Mouse (Mus musculus) v-Abl transformed pro-B cells (cell line): ENCODE measurements around the gene Pdzd7.

Source experiments
- in situ Hi-C, 2 experiments: fragments of 400-800 bp; cut with MboI; formaldehyde crosslinking; loops; one replicate each; pipeline ENCODE4 v1.15.1; 2025; ENCODE audit not compliant: unreplicated experiment in 2 of 2

Pdzd7 gene

DNA sequence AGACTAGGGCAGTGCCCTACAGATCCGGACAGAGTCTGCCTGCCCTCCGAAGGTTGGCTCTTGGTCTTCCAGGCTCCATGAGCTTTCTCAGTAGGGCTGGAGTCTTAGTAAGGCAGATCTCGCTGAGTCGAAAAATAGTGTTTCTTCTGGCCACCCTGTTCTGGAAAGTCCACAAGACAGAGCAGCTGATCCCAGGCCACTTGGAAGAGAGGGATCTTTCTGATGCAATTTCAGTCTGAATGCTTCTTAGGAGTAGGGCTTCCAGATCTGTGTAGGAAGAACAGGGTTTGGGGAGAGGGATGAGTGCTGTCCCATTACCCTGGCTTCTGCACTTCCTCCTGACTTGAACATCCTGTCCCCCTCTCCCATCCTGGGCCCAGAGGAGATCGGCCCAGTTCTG lies at the start of gene Pdzd7:
Gene Pdzd7, minus strand, starts transcription at position 67 of the 400 bp plus-strand sequence.
- in situ Hi-C loops: loop anchor here in 1 of 2 experiments (25.0 kb wide), 1 partner anchor 458 kb away; no protein-coding TSS in a partner anchor

DNA sequence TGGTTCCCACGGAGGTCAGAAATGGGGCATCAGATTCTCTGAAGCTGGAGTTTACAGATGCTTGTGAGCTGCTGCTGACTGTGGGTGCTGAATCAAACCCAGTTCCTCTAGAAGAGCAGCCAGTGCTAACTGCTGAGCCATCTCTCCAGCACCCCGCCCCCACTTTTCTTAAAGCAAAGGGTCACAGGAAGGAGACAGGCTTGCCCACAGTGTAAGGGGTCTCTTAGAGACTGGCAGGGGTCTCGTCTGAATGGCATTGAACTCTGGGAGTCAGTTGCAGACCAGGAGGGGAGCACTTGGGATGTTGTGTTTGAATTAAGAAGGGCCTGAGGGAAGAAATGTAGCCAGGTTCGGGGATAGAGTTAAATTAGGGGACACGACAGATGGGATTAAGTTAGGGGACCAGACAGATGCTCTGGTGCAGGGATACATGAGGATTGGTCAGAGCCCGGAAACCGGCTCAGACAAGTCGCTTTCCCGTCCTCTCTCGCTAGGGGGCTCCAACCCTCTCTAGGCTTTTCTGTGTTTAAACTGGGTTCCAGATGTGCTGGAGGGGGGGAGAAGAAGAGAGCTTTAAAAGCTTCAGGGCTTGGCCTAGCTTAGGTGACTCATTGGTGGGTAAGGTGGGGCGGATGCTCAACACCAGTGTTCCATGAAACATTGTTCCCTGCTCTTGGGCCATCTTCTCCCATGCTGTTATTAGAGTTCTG lies 36.5 kb upstream of the Pdzd7 start:
- in situ Hi-C loops: no loop called here

DNA sequence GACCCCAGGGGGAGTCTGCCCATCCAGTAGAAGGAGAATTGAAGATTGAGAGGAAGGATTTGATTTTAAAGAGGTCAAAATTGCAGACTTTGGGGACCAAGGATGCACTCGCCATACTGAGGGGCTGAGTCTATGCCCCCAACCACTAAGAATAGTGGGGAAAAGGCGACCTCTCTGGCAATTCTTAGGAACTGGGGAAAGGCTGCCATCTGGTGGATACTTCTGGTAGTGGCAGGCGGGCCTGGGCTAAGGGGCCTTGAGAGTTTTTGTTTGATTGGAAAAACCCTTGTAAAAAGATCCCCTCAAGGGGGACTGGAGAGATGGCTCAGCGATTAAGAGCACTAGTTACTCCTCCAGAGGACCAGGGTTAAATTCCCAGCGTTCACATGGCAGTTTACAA lies 35.8 kb upstream of the Pdzd7 start:
- in situ Hi-C loops: no loop called here

DNA sequence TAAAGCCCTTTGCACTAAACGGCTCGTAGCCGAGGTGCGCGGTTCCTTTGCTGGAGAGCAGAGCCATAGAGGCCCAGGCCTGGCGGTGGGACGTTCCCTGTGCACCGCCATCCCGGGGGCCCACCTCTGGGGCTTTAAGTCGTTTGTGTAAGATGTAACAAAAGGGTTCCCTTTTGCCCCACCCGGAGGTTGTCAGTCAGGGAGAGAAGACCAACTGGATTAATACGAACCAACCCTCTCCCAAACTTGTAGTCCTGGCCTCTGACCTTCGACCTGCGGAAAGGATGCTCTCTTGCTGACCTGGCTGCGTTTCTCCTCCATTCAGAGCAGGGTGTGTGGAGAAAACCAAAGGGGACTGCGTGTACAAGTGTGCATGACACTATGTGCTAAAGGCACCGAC lies 35.2 kb upstream of the Pdzd7 start:
- in situ Hi-C loops: no loop called here

DNA sequence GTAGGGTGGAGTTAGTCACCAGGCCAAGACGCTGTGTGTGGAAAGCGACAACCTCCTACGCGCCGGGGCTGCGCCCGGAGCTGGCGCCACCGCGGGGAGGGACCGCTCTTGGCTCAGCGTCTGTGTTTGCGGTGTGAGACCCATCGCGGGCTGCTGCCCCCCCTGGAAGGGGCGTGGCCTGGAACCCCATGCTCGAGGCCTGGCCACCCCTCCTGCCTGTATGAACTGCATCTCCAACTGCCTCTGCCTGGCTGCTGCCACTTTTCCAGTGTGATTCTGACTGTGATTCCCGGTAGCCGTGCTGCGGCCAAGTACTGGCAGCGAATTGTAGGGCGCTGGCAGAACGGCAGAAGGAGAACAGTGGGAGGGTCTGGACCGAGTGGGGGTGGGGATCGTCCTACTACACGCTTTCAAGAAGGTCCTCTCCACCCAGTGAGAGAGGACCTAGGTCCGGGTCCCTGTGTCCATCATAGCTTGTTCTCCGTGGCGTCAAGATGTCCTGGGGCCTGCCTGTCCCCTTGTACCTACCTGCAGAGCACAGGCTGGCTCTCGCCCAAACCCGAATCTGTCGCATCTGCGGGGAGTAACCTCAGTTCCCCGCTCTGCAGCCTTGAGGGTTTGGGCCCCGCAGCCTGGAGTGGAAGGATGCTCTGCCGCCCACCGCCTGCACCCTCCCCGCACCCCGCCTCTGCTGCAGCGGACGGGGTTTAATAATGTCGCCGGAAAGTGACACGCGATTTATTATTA lies 34.4 kb upstream of the Pdzd7 start:
- in situ Hi-C loops: loop anchor here in 1 of 2 experiments (10.0 kb wide), 1 partner anchor 85 kb away; no protein-coding TSS in a partner anchor

DNA sequence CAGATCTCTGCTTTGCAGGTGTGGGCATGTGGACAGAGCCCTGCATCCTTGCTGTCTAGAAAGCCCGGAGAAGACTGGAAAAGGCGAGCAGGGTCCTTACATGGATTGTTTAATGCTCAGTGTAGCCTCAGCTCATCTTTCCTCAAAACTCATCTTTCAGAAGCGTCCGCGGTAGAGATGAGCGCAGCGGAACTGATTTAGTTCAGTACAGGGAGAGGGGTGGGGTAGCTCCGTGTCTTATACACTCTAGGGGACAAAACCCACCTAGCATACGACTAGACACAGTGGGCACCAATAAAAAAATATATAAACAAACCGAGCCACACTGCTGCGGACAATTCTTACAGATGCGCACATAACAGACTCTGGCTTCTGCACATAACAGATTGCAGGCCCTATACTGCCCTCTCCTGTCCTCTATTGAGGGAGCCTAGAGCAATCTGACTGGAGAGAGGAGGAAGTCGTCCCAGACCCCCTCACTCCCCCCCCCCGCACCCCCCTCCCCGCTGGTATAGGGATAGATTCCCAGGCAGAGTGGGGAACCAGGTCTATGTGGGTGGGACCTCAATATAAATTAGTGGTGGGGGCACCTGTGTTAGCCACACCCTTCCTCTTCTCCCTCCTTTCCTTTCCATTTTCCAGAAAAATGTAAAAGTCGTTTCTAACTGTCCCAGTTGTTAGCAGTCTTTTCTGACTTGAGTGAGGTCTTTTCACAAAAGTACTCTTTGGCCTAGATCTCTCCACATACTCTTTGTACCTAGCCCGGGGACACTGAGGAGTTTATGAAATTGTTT lies 33.7 kb upstream of the Pdzd7 start:
- in situ Hi-C loops: loop anchor here in 1 of 2 experiments (10.0 kb wide), 1 partner anchor 86 kb away; no protein-coding TSS in a partner anchor

DNA sequence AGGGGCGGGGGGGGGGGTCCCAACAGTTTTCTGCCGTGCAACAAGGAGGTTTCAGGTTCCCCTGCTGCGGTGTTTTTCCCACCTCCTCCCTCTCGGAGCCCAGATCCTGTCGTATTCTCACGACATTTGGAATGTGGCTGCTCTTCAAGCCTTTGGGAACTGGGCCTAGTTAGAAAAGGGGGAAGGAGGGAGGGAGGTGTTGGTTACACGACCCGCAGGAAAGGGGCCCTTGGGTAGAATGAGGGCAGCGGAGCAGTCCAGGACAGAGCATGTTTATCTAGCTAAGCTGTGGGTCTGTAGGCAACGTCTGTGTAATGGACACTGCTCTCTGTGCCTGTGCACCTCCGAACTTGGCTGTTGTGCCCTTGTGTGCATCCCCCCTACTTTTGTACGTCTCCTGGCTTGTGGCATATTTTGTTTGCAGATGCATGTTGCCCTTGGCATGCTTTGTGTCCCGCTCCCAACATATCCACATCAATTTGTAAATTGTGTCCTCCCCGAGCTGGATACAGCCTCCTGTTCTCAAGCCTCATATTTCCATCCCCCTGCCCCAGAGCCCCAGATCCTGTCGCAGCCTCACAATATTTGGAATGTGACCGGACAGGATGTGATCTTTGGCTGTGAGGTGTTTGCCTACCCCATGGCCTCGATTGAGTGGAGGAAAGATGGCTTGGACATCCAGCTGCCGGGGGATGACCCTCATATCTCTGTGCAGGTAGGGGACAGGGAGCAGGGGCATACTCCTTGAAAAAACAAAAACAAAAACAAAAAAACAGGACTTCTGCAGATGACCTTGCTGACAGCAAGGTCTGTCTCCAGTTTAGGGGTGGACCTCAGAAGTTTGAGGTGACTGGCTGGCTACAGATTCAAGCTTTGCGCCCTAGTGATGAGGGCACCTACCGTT lies 32.5 kb upstream of the Pdzd7 start:
- in situ Hi-C loops: loop anchor here in 1 of 2 experiments (10.0 kb wide), 1 partner anchor 87 kb away; no protein-coding TSS in a partner anchor

DNA sequence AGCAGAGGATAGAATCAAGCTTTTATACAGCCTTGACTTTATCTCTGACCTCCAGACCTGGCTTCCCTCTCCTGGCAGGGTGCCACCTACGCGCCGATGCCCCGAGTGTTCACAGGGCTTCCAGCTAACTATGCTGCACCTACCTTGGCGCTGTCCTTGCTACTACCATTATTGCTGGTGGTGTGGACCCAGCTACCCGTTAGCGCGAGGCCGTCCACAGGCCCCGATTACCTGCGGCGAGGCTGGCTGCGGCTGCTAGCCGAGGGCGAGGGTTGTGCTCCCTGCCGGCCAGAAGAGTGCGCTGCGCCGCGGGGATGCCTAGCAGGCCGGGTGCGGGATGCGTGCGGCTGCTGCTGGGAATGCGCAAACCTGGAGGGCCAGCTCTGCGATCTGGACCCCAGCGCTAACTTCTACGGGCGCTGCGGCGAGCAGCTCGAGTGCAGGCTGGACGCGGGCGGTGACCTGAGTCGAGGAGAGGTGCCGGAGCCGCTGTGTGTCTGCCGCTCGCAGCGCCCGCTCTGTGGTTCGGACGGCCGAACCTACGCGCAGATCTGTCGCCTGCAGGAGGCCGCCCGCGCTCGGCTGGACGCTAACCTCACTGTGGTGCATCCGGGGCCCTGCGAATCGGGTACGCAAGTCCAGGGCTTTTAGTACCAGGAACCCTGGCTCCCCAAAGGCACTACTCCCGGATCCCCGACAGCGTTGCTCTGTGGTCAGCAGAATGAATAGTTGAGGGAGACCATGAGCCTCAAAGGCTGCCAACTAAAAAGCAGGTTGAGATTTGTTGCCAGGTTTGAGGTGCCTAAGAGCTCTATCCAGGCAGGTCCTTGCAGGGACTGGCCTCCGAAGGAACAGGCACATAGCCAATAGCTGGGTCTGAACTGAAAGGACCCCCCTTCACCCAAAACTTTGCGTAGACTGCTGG lies 31.3 kb upstream of the Pdzd7 start:
- in situ Hi-C loops: loop anchor here in 1 of 2 experiments (10.0 kb wide), 1 partner anchor 88 kb away; no protein-coding TSS in a partner anchor

DNA sequence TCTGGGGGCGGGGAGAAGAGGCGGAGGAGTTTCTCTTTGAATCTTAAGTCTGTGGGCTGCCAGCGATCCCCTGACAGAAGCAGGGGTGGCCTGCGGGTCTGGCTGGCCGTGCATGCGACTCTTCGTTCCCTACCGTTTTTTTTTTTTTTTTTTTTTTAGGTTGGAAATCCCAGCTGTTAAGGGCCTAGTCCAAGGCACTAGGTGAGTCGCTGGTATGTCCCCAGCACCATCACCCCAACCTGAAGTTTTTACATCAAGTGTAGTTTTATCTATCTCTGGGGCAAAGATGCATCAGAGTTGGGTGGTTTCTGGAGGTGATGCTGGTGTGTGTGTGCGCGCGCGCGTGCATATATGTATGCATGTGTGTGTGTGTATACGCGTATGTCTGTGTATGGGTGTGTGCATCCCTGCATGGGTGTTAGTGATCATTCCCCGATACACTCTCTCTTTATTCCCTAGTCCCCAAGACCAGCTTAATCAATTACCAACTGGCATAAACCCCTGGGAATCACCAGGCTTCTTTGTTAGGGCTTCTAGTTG lies 30.6 kb upstream of the Pdzd7 start:
- in situ Hi-C loops: loop anchor here in 1 of 2 experiments (10.0 kb wide), 1 partner anchor 89 kb away; no protein-coding TSS in a partner anchor

DNA sequence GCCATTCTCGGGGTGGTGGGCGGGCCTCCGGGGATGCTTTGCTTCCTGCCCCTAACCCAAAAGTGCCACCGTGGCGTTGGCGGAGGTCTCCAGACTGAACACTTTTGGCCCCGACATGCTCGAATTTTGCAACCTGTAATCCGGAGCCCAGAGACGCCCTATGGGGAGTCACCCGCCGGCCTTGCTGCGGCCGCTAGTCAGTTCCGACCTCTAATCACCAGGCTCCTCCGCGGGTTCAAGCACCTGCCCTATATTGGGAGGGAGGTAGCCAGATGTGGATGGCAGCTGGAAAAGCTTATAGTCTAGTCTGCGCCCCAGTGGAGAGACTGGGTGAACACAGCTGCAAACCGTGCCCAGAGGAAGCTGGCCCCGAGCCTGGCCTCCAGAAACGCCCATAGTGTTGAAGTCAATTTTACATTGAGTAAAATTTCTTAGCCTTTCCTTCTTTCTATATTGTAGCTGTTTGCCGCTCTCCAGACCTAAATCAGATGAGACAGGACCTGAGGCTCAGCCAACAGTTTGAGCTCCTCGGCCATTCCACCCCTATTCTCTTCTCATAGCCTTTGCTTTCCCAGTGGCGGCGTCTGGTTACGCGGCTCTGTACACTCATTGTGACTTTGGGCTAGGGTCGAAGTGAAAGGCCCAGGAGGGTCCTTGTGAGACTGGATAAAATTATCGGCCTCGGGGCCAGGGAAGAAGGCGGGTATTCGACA lies 30.0 kb upstream of the Pdzd7 start:
- in situ Hi-C loops: loop anchor here in 1 of 2 experiments (10.0 kb wide), 1 partner anchor 89 kb away; no protein-coding TSS in a partner anchor

DNA sequence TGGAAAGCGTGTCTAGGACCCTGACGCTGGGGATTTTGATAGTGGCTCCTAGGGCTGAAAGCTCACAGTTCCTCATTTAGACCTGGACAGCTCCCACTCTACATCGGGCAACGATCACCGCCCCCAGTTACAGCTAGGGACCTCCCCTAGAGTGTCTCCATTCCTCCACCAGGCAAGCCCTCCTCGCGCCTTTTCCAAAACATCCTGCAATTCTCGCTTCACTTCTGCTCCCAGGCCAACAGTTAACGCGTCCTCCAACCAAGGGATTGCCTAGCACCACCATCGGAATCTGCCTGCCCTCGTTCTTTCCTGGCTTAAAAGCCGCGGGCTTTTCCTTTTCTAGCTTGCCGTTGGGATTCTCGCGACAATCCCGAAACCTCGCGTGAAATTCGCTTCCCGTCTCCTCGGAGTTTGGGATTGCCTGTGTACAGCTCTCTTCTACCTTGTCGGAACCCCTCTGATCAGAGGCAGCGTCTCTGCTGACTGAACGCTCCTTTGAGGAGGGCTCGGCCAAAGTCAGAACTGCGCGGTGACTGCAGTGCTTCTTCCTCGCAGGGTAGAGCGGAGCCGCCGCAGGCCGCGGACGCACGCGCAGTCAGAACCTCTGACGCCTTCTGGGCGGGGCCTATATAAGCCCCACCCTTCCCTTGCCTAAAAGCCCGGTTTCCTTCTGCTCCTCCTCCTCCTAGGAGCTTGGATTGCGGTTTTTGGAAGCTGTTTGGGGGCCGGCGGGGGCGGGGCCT lies 29.2 kb upstream of the Pdzd7 start, which contains the start of gene Kazald1:
Gene Kazald1, plus strand, starts transcription at position 662 of the 743 bp plus-strand sequence.
- in situ Hi-C loops: loop anchor here (5.0 to 10.0 kb wide), 2 partner anchors 88 to 90 kb away; no protein-coding TSS in a partner anchor

DNA sequence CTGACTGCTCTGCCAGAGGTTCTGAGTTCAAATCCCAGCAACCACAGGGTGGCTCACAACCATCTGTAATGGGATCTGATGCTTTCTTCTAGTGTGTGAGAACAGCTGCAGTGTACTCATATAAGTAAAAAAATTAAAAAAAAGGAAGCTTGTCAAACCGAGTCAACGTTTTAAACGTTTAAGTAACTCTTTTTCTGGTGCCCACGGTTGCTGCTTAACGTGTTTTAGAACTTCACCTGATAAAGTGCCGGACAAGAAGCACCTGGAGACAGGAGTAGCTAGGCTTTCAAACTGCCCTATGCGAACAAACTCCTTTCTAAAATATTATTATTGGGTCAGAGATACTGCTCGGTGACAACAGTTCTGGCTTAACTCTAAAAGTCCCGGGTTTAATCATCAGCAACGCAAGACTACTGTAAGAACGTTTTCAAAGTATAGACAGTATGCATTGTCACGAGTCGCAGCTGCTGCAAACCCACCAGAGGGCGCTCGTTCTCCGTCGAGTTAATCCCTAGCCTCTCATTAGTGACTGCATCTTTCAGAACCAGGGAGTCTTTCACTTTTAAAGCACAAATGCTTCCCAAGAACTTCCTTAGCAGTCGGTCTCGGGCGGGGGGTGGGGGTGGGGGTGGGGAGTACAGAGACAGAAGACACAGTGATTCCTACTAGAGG lies 28.5 kb upstream of the Pdzd7 start:
- in situ Hi-C loops: loop anchor here (5.0 to 10.0 kb wide), 2 partner anchors 88 to 91 kb away; no protein-coding TSS in a partner anchor

DNA sequence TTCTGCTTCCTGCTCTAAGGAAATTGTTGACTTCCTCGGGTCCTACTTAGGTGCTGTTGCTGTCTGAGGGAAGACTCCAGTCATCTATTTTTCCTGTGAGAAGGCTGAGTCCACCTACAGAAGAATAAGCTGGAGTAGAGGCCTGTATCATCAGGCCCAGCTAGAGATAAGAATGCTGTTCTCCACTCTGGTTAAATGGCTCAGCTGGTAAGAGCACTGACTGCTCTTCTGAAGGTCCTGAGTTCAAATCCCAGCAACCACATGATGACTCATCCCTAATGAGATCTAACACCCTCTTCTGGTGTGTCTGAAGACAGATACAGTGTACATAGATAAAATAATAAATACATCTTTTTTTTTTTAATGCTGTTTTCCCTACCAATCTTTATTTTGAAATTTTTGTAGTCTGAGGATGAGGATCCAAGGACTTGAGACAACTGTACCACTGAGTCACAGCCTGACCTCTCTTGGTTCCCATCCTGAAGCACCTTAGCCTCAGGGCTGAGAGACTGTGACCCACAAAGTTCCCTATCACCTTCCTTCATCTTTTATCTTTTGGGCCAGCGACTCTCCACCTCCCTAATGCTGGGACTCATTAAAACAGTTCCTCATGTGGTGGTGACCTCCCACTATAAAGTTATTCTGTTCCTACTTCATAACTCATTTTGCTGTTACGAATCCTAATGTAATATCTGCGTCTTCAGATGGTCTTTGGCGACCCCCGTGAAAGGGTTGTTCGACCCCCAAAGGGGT lies 22.4 kb upstream of the Pdzd7 start:
- in situ Hi-C loops: no loop called here

DNA sequence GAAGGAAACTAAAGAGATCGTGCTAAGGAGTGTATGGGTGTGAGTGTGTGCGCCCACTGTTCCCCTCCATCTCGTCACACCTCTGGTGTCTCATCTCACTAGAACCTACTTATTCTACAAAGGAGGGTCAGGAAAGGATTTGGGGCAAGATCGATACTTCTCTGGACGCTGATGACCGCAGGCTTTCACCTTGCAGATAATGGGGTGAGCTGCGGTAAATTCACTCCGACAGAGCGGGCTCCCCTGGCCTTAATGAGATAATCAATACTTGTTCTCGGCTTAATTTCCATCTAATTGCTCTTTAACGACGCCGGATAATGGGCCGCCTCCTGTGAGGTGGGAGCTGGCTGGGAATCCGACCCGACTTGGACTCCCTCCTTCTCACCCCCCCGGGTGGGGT lies 21.7 kb upstream of the Pdzd7 start:
- in situ Hi-C loops: no loop called here

DNA sequence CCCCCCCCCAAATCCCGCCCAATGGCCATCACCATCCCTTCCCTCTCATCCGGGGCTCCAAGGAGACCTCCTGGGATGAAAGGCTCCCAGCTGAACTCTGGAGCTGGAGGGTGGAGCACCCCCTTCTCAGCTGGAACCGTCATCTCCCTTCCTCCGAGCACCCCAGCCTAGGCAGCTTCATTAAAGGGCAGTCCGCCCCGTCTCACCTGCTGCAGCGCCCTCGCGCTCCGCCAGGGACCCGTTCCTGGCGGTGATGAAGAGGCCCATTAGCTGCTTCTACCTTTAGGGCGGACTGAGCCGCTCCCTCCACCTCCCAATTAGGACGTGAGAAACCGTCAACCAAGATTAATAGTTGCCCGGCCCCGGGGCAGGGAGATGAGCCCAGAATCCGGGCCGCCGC lies 19.7 kb upstream of the Pdzd7 start:
- in situ Hi-C loops: no loop called here
